Mouse (Mus musculus) ZHBTc4 (cell line): Measurements from ENCODE around the gene Hkdc1.

ENCODE experiments used
- DNase-seq: peaks from one replicate; pipeline ENCODE4 v3.0.0-alpha.2; 2011; ENCODE audit warnings: low read depth, low spot score

Gene Hkdc1

GRCm38 (mm10) chr10:62422255-62422654, at the start of gene Hkdc1:
Hkdc1 (minus strand) TSS chr10:62422491.
- DNase-seq, result peak; percentile 46

DNA sequence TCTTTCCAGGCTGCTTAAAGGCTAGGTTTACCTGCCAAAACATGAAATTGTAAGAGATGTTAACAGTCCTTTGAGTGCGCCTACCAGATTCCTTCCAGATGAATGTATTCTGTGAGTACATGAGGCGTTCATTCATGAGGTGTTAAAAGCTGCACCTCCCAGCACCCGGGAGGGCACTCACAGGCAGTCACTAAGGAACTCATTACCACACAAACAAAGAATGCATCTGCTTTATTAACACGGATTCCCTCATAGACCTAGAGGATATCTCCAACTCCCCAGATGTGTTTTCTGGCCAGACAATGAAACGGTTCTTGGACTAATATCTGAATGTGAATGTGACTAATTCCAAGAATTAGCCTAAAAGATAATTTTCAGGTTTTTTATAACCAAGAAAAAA, 48.8 kb upstream of the Hkdc1 start:
- no peak for DNase-seq

DNA sequence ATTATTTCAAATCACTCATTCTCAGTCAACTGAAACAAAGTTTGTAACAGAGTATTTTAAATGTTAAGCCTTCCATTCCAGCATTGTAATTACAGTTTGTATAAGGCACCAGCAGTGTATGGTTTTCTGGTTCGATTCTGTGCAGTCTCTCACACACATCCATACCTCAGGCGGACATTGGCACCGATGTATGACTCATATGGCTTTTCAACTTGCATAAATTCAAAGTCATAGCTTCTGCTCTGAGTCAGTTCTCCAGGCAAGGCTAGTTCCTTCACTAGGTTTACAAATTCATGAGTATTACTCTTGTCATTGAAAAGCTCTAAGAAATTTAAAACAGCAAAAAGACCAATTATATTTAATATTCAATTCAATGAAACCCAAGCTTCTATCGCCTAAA, 47.4 kb upstream of the Hkdc1 start:
- DNase-seq, result no peak

- DNase-seq, result no peak
Measured at GRCm38 (mm10) chr10:62461321-62461720, 39.0 kb upstream of the Hkdc1 start.

DNA sequence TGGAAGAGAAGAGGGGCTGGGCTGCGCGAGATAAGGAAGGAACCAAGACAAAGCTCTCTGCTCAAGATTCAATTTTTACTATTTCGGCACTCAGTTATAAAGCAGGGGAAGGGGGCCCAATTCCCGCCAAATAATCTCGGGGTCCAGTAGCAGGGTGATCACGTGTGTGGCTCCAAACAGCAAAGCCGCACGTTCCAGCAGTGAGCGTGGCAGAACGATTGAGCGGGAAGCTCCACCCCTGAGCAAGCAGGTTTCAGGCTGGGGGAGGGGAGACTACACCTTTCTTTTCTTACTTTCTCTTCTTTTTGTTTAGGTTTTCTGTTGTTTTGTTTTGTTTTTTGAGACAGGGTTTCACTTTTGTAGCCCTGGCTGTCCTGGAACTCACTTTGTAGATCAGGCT, 29.7 kb upstream of the Hkdc1 start:
- peak; percentile 29 for DNase-seq

- no peak for DNase-seq
Measured at GRCm38 (mm10) chr10:62450280-62450640, 28.0 kb upstream of the Hkdc1 start.

GRCm38 (mm10) chr10:62449364-62450279, 27.3 kb upstream of the Hkdc1 start, which contains the start of the genes 4930507D05Rik and Supv3l1:
4930507D05Rik (plus strand) TSS chr10:62449489.
Supv3l1 (minus strand) TSS chr10:62449738.
- peak; percentile 94 for DNase-seq

DNA sequence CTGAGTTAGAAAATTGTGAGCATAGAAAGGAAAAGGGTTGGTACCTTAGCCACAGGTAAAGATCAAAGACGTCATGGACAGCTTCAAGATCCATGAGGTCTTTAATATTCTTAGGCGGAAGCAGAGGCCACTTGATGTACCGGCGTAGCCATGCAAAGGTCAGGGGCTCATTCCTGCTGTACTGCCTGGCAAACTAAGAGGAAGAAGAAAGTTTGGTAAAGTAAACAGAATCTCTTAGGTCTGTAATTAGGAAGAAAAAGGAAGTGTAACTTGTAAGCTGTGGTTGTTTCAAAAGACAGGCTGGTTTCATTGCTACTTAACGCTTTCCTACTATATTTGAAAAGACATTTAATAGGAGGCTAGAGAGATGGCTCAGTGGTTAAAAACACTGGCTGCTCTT, 8.1 kb upstream of the Hkdc1 start:
- no peak for DNase-seq

- no peak for DNase-seq
Measured at GRCm38 (mm10) chr10:62425081-62425871, 3.0 kb upstream of the Hkdc1 start.

- no peak for DNase-seq
Measured at GRCm38 (mm10) chr10:62421127-62421526, 1.2 kb downstream of the Hkdc1 start.

DNA sequence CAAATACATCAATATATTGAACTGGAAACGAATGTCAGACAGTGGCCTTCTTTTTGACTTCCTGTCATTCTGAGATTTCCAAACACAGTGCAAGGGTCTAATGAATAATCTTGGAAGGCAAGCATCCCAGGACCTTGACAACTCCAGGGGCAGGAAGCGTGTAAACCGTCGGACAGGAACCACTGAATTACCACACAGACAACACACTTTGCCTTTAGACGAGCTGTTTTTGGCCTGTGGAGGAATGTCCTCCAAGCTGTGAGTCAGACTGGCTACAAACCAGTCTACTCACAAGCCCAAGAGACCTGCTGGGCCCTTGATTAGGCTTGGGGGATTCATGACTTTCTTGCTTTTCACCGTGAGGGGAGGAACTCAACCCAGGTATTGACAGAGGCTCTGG, 1.9 kb downstream of the Hkdc1 start:
- DNase-seq, result no peak

- DNase-seq, result no peak
Measured at GRCm38 (mm10) chr10:62419422-62419821, 2.9 kb downstream of the Hkdc1 start.

DNA sequence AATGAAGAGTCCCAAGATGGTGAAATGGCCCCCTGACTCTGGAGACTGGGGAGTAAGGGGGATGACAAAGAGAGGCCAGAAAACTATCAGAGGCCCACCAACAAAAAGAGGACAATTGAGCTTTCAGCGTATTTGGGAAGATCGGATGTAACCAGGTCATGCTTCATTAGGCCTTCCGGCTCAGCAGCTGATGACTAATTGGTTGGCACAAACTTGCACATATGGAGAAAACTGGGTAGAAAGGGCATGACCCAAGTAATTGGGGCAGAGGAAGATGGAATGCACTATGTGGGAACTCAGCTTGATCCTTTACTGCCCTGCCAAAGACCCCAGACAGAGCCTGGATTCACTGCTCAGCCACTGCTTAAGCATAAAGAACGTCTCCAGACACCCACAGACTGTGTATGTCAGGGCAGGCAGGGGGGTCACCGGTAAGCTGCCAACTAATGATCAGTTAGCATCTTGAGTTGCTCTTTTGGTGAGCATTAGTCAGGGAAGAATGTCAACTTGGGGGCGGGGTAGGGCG, 3.4 kb downstream of the Hkdc1 start:
- DNase-seq, result no peak

DNA sequence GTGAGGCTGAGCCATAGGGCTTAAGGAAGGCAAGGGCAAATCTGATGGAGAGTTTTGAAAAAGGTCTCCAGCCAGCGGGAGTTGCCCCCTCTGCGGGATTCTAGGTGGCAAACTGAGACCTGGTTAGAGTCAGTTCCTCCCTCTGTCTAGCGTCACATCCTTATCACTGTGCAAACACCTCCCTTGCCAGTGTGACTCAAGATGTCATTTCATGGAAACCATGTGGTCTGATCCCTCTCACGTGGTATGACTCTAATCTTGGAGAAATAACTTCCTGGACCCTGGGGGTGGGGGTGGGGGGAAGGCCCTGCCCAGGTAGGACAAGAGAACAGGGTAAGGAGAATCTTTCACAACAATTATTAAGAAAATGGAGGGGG, 8.7 kb downstream of the Hkdc1 start:
- DNase-seq, result no peak

GRCm38 (mm10) chr10:62412906-62413605, 9.2 kb downstream of the Hkdc1 start:
- no peak for DNase-seq

- DNase-seq, result no peak
Measured at GRCm38 (mm10) chr10:62411431-62412410, 10.6 kb downstream of the Hkdc1 start.

- peak; percentile 82 for DNase-seq
Measured at GRCm38 (mm10) chr10:62410943-62411342, 11.3 kb downstream of the Hkdc1 start.

- peak; percentile 77 for DNase-seq
Measured at GRCm38 (mm10) chr10:62404901-62405300, 17.4 kb downstream of the Hkdc1 start.

- peak; percentile 36 for DNase-seq
Measured at GRCm38 (mm10) chr10:62401641-62402111, 20.6 kb downstream of the Hkdc1 start.

- no peak for DNase-seq
Measured at GRCm38 (mm10) chr10:62383011-62383410, 39.3 kb downstream of the Hkdc1 start.
